Mouse (Mus musculus): ENCODE data around the gene 2310061I04Rik.

DNA sequence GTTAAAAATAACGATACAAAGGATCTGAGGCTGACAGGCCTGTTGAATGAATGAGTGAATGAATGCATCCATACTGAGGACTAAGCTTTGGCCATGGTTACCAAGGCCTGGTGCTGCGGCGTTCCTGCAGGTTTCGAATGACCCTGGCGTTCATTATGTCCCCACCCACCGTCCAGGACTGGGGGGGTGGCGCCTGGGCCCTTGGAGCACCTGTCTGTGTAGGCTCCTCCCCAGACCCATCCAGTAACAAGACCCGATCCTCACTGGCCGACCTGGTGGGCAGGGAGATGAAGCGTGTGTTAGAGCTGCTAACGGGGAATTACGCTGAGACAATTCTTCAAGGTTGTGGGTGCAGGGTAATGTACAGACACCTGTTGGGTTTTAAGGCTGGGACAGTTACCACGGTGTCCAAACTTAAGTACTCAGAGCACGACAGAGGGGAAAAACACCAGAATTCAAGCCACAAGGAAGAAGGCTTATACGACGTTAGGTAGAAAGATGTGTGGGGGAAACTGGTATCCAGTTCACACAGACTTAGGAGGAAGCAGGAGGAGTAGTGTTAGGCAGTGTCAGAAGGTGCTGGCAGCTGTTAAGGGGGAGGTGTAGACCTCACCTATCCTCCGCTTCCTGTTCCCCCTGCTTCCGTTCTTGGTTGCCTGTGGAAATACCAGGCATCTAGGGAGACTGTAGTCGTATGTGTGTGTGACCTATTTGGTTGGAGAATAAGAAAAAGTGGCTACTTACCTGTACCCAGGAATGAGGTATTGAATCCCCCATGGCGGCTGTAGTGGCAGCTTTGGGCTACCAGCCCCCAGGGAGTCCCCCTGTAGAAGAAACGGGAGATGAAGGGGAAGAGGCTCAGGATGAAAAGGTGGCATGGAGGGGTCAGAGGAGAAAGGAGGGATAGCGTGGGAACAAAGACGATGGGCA is 678 bp upstream of the 2310061I04Rik start:
- TF ChIP-seq CTCF (IDR thresholded peaks at IDR 0.05; ENCODE audit: borderline replicate concordance, insufficient read depth, low read length) (no peak), POLR2A (IDR thresholded peaks at IDR 0.05; ENCODE audit: low read depth, low read length) (no peak)
